Mouse (Mus musculus) midbrain, embryonic 11.5 days (tissue): Measurements from ENCODE around the gene Aldh3a2. TPM values are rescaled to one million over a fixed set of nuclear protein-coding genes. Genes with fewer than 3 reads are reported as not detected.

Experiments
- ATAC-seq: fragments of 200-750 bp; cut with Nextera tagmentation; 2 replicates; pipeline ENCODE4 v1.8.0; 2017; ENCODE audit warnings: moderate TSS enrichment, moderate library complexity; ENCODE audit not compliant: low FRiP score
- DNase-seq: peaks from one replicate; pipeline ENCODE4 v3.0.0; 2015; ENCODE audit warnings: low spot score; ENCODE audit errors: missing footprints
- H3K27ac ChIP-seq: fragments of 300-500 bp; sonication (generic); 2 replicates; pipeline ENCODE4 v1.5.1; 2014; ENCODE audit warnings: low read depth, low read length
- H3K27me3 ChIP-seq: fragments of 300-500 bp; sonication (generic); 2 replicates; pipeline ENCODE4 v1.6.1; 2014; ENCODE audit warnings: mild to moderate bottlenecking, low read length, moderate library complexity, mixed read lengths; ENCODE audit not compliant: control insufficient read depth, insufficient read depth
- H3K36me3 ChIP-seq: fragments of 300-500 bp; sonication (generic); 2 replicates; pipeline ENCODE4 v1.6.1; 2014; ENCODE audit warnings: mild to moderate bottlenecking, low read length, moderate library complexity, mixed read lengths; ENCODE audit not compliant: control insufficient read depth, insufficient read depth
- H3K4me1 ChIP-seq: fragments of 300-500 bp; sonication (generic); 2 replicates; pipeline ENCODE4 v1.6.1; 2014; ENCODE audit warnings: low read length; ENCODE audit not compliant: control insufficient read depth, insufficient read depth
- H3K4me2 ChIP-seq: fragments of 300-500 bp; sonication (generic); 2 replicates; pipeline ENCODE4 v1.6.1; 2014; ENCODE audit warnings: mild to moderate bottlenecking, moderate library complexity
- H3K4me3 ChIP-seq: fragments of 300-500 bp; sonication (generic); 2 replicates; pipeline ENCODE4 v1.5.1; 2014; ENCODE audit warnings: low read depth, low read length
- H3K9ac ChIP-seq: fragments of 300-500 bp; sonication (generic); 2 replicates; pipeline ENCODE4 v1.6.1; 2014; ENCODE audit warnings: low read length
- H3K9me3 ChIP-seq: fragments of 300-500 bp; sonication (generic); 2 replicates; pipeline ENCODE4 v1.6.1; 2016; ENCODE audit warnings: low read length; ENCODE audit not compliant: control insufficient read depth
- WGBS: fragments of 180-500 bp; shearing (Covaris S2); extraction: QIAGEN DNeasy Blood & Tissue Kit; methylation state at CpG from one replicate; pipeline ENCODE4 v1.1.7; 2014; 5-methylcytosine and 5-hydroxymethylcytosine counted together
- polyA plus RNA-seq: library from polyadenylated mRNA; unstranded; fragments of >200 nt; fragmentation: Nextera tagmentation; extraction: Ambion mirVana; gene quantifications from 2 replicates; pipeline ENCODE4 v1.2.1, GENCODE M21; 2014

Aldh3a2 gene
- polyA plus RNA-seq, 1 experiment from 2014 or later, result 26.0 TPM

DNA sequence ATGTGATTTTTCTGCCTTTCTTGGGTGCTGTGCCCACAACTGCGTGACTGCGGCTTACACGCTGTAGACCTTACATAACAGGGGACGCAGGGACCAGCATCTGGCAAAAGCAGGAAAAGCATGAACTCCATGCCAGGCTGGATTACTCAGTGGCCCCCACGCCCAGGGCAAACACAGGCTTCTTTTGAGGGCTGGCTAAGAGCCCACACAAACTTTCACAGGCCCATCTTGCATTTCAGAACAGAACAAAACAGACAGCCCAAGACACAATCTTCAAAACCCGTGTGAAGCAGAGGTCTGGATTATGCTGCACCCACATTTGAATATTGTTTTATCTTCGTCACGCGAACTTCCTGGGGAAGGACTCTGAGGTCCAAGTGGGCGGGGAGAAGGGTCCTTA is 58.9 kb downstream of the Aldh3a2 start:
- no peak overlapping the region for H3K9ac ChIP-seq
- no peak overlapping the region for H3K27ac ChIP-seq
- H3K4me3 ChIP-seq, result no peak overlapping the region
- H3K27me3 ChIP-seq, result no peaks in the 10 kb centered on the region; the same call in 1 of the 2 replicates
- no peaks in the 10 kb centered on the region for H3K9me3 ChIP-seq
- no peaks in the 10 kb centered on the region for H3K36me3 ChIP-seq
- ATAC-seq (no peak), DNase-seq (no peak)
- 84% methylated on average over 10 of the region's 10 CpGs for WGBS
- no peaks in the 10 kb centered on the region for H3K4me1 ChIP-seq
- no peak overlapping the region for H3K4me2 ChIP-seq

DNA sequence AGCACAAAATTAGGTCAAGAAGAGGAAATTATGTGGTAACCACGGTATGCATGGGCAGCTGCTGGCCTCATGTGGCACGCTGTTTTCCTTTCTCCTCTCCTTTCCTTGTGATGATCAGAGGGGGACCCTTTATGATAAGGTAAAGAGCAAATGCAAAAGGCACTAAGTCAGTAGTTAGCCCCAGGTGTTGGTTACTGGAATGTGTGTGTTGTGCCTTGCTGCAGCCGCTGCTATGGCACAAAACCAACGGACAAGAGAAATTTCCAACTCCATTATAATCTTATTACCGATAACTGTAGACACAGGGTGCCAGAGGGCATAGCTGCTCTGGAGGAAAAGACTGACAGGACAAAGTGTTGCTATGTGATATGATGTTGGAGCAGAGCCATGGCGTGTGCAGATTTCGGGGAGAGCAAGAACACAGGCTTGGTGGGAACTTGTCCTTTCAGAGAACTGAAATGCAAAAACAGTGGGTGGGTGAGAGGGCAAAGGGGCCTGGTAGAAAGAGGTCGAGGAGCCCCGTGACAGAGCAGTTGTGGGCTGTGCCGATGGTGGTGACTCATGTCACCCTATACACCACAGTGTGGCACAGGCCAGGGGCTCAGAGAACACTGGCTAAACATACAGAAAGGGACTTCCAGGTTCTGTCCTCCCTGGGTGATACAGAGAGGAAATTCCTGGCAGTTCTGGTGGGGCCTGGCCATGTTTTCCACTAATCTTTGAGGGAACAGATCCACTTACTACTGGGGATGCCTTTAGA is 59.6 kb downstream of the Aldh3a2 start, which contains the start of gene Aldh3a1:
TSS of gene Aldh3a1 (plus strand) at position 51 of the 760 bp plus-strand sequence.
- ATAC-seq (no peak), DNase-seq (no peak)
- no peaks in the 10 kb centered on the region for H3K9me3 ChIP-seq
- no peak within 1 kb of the TSS for H3K4me3 ChIP-seq
- H3K4me2 ChIP-seq, result no peak within 1 kb of the TSS
- no peaks in the 10 kb centered on the region for H3K36me3 ChIP-seq
- H3K27ac ChIP-seq, result no peak within 1 kb of the TSS
- H3K27me3 ChIP-seq, result no peaks in the 10 kb centered on the region; the same call in 1 of the 2 replicates
- 81% methylated on average over 10 of the region's 10 CpGs for WGBS
- H3K9ac ChIP-seq, result no peak within 1 kb of the TSS
- no peaks in the 10 kb centered on the region for H3K4me1 ChIP-seq

DNA sequence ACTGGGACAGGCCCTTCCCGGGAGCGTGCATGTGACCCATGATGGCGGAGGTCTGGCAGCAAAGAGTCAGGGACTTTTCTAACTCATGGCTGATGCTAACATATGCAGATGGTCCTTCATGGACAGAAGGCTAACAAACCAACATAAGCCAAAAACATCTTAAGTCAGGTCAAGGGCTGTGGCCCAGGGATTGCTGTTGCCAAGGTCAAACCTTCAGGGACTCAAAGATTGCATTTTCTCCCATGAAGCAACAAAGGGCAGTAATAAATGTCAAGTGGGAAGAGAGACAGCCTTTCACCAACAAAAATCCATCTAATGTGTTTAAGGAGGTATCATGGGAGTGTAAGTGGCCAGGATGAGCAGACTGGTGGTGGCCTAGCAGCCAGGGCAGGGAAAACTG is 61.1 kb downstream of the Aldh3a2 start:
- no peaks in the 10 kb centered on the region for H3K9me3 ChIP-seq
- H3K9ac ChIP-seq, result no peak overlapping the region
- H3K36me3 ChIP-seq, result no peaks in the 10 kb centered on the region
- DNase-seq, result no peak
- H3K4me3 ChIP-seq, result no peak overlapping the region
- H3K27ac ChIP-seq, result no peak overlapping the region
- no peak for ATAC-seq
- no peaks in the 10 kb centered on the region for H3K27me3 ChIP-seq
- no peaks in the 10 kb centered on the region for H3K4me1 ChIP-seq
- no peak overlapping the region for H3K4me2 ChIP-seq
- WGBS, result 93% methylated on average over 3 of the region's 3 CpGs

DNA sequence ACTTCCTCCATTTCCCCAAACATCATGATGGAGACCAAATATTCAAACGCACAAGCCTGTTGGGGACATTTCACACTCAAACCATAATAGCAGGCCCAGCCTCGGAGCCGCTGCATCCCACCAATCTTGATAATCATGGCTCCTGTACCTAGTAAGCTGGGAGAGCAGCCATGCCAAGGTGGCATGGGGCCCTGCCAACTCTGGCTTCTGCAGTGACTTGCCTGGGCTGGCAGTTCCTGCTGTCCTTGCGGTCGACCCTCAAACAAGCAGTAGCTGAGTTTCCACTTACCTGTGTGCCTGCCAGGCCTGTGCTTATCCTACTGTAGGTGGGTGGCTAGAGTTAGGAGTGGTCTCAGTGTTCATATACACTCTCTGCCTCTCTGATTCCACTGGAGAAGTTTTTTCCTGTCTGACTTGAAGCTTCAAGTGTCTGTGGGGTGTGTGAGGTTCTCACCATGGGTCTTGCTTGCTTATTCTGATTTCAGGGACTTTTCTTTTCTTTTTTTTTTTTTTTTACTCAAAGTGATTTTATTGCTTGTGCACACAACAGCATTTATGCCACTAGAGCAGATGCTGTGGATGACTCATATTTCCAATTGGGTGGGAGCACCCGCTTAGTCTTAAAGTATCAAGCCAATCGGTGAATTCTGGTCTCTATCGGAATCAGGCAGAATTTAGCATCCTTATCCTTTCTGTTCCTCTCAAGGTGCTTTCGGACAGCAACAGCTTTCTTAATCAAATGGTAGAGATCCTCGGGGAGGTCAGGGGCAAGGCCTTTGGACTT is 61.9 kb downstream of the Aldh3a2 start:
- Histone ChIP-seq H3K9me3 (no peaks in the 10 kb centered on the region), H3K4me2 (no peak overlapping the region), H3K9ac (no peak overlapping the region), H3K4me1 (no peaks in the 10 kb centered on the region), H3K4me3 (no peak overlapping the region), H3K27me3 (no peaks in the 10 kb centered on the region), H3K27ac (no peak overlapping the region), H3K36me3 (no peaks in the 10 kb centered on the region)
- 93% methylated on average over 9 of the region's 10 CpGs for WGBS
- DNase-seq (no peak), ATAC-seq (no peak)

GRCm38 (mm10) chr11:61202810-61203209 is 64.5 kb downstream of the Aldh3a2 start:
- no peaks in the 10 kb centered on the region for H3K4me1 ChIP-seq
- H3K4me2 ChIP-seq, result no peak overlapping the region
- no peaks in the 10 kb centered on the region for H3K36me3 ChIP-seq
- WGBS, result 84% methylated on average over 2 of the region's 2 CpGs
- no peaks in the 10 kb centered on the region for H3K9me3 ChIP-seq
- H3K4me3 ChIP-seq, result no peak overlapping the region
- ATAC-seq (no peak), DNase-seq (no peak)
- no peak overlapping the region for H3K9ac ChIP-seq
- H3K27me3 ChIP-seq, result no peaks in the 10 kb centered on the region
- no peak overlapping the region for H3K27ac ChIP-seq

DNA sequence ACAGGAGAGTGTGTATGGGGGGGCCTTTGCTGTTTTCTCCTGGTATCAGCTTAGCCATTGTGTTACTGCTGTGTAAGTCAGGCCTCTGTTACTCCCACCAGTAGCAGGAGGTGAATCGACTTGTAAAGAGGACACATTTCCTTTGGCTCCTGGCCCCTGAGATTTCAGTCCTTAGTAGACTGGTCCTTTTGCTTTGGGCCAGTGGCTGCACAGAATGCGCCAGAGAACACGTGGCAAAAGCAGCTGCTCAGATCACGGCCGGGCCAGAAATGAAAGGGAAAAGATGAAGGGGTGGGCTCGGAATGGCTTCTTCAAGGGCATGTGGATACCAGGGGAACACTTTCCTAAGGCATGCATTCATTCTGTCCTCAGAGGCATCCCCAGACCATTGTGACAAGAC is 65.1 kb downstream of the Aldh3a2 start:
- Histone ChIP-seq H3K4me1 (no peaks in the 10 kb centered on the region), H3K27ac (no peak overlapping the region), H3K9me3 (no peaks in the 10 kb centered on the region), H3K27me3 (no peaks in the 10 kb centered on the region), H3K4me2 (no peak overlapping the region), H3K9ac (no peak overlapping the region), H3K36me3 (no peaks in the 10 kb centered on the region), H3K4me3 (no peak overlapping the region)
- ATAC-seq (no peak), DNase-seq (no peak)
- 78% methylated on average over 6 of the region's 6 CpGs for WGBS

- Histone ChIP-seq H3K27ac (no peak overlapping the region), H3K4me2 (no peak overlapping the region), H3K9me3 (no peaks in the 10 kb centered on the region), H3K4me1 (no peaks in the 10 kb centered on the region), H3K27me3 (no peaks in the 10 kb centered on the region), H3K4me3 (no peak overlapping the region), H3K9ac (no peak overlapping the region), H3K36me3 (no peaks in the 10 kb centered on the region)
- ATAC-seq (no peak), DNase-seq (no peak)
- WGBS, result 82% methylated on average over 4 of the region's 4 CpGs
Measured at GRCm38 (mm10) chr11:61199620-61200362, 67.5 kb downstream of the Aldh3a2 start.

GRCm38 (mm10) chr11:61197935-61198334 is 69.3 kb downstream of the Aldh3a2 start:
- H3K36me3 ChIP-seq, result no peaks in the 10 kb centered on the region
- H3K27me3 ChIP-seq, result no peaks in the 10 kb centered on the region
- H3K4me1 ChIP-seq, result no peaks in the 10 kb centered on the region
- ATAC-seq, result no peak
- H3K9me3 ChIP-seq, result no peaks in the 10 kb centered on the region
- no peak overlapping the region for H3K27ac ChIP-seq
- no peak overlapping the region for H3K4me3 ChIP-seq
- no peak for DNase-seq
- H3K9ac ChIP-seq, result no peak overlapping the region
- H3K4me2 ChIP-seq, result no peak overlapping the region
